Mouse (Mus musculus) kidney, embryonic 14.5 days (tissue): ENCODE data around the gene Kcnmb4. TPM values are rescaled to one million over a fixed set of nuclear protein-coding genes. Genes with fewer than 3 reads are reported as not detected.

Source experiments
- ATAC-seq: fragments of 200-750 bp; cut with Nextera tagmentation; 2 replicates; pipeline ENCODE4 v1.8.0; 2017; ENCODE audit warnings: moderate number of reproducible peaks, mild to moderate bottlenecking, moderate TSS enrichment, moderate library complexity; ENCODE audit not compliant: low FRiP score, low TSS enrichment
- H3K27ac ChIP-seq: fragments of 300-500 bp; sonication (generic); 2 replicates; pipeline ENCODE4 v1.5.1; 2014; ENCODE audit warnings: low read depth, mild to moderate bottlenecking, low read length, moderate library complexity, mixed read lengths
- H3K27me3 ChIP-seq: fragments of 300-500 bp; sonication (generic); 2 replicates; pipeline ENCODE4 v1.6.1; 2014; ENCODE audit warnings: mild to moderate bottlenecking, low read length; ENCODE audit not compliant: control insufficient read depth, insufficient read depth
- H3K36me3 ChIP-seq: fragments of 300-500 bp; sonication (generic); 2 replicates; pipeline ENCODE4 v1.6.1; 2014; ENCODE audit warnings: low read length, mixed read lengths; ENCODE audit not compliant: control insufficient read depth, insufficient read depth
- H3K4me1 ChIP-seq: fragments of 300-500 bp; sonication (generic); 2 replicates; pipeline ENCODE4 v1.6.1; 2014; ENCODE audit warnings: low read length, mixed read lengths; ENCODE audit not compliant: control insufficient read depth, insufficient read depth
- H3K4me2 ChIP-seq: fragments of 300-500 bp; sonication (generic); replicated peaks from 2 replicates; pipeline ENCODE4 v1.6.1; 2014; ENCODE audit warnings: low read depth, mild to moderate bottlenecking, low read length
- H3K4me3 ChIP-seq: fragments of 300-500 bp; sonication (generic); 2 replicates; pipeline ENCODE4 v1.5.1; 2014; ENCODE audit warnings: mild to moderate bottlenecking, low read length
- H3K9ac ChIP-seq: fragments of 300-500 bp; sonication (generic); 2 replicates; pipeline ENCODE4 v1.6.1; 2014; ENCODE audit warnings: low read depth, mild to moderate bottlenecking, low read length, moderate library complexity
- H3K9me3 ChIP-seq: fragments of 300-500 bp; sonication (generic); 2 replicates; pipeline ENCODE4 v1.6.1; 2016; ENCODE audit warnings: low read length; ENCODE audit not compliant: control insufficient read depth
- WGBS: fragments of 180-500 bp; shearing (Covaris S2); extraction: QIAGEN DNeasy Blood & Tissue Kit; methylation state at CpG from one replicate; pipeline ENCODE4 v1.1.7; 2014; 5-methylcytosine and 5-hydroxymethylcytosine counted together
- polyA plus RNA-seq: library from polyadenylated mRNA; unstranded; fragments of >200 nt; fragmentation: Nextera tagmentation; extraction: Ambion mirVana; gene quantifications from 2 replicates; pipeline ENCODE4 v1.2.1, GENCODE M21; 2014

The Kcnmb4 gene
- polyA plus RNA-seq, 1 experiment from 2014 or later, result 7.2 TPM

DNA sequence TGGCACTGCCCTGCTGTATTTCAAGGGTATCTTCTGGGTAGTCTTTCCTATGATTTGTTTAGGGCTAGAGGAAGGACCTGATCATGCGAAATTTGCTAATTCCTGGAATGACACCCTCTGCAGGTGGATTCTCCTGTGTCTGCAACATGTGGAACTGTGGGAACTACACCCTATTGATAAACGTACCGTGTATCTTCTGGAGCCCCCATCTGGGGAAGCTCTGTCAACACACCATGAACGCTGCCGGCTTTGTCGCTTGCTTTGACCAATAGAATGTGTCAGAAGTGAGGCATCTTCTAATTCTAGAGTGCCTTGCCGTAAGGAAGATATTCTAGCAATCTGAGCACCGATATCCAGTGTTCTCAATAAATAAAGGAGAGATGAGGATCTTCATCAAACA lies 28.9 kb downstream of the Kcnmb4 start:
- 96% methylated on average over 8 of the region's 8 CpGs for WGBS
- ATAC-seq, result no peak
- H3K4me3 ChIP-seq, result no peak overlapping the region

DNA sequence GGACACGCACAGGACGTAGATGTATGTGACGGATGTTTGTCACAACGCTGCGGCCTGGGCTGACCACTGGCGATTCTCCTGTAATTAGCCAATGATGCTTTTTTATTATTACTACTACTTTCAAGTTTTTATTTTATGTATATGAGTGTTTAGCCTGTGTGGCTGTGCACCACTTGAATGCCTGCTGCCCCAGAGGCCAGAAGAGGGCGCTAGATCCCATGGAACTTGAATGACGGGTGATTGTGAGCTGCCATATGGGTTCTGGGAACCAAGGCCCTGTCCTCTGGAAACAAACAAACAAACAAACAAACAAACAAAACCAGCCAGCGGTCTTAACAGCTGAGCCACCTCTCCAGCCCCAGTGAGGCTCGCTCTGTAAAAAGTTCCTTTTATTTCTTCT lies 29.3 kb downstream of the Kcnmb4 start:
- 97% methylated on average over 10 of the region's 10 CpGs for WGBS
- Histone ChIP-seq H3K9ac (no peak overlapping the region), H3K4me1 (no peaks in the 10 kb centered on the region), H3K27ac (no peak overlapping the region), H3K27me3 (no peaks in the 10 kb centered on the region), H3K9me3 (no peaks in the 10 kb centered on the region; the same call in 1 of the 2 replicates), H3K36me3 (no peaks in the 10 kb centered on the region), H3K4me3 (no peak overlapping the region), H3K4me2 (no peak overlapping the region)
- ATAC-seq, result no peak

More for the DNA sequence above, 28.9 kb downstream of the Kcnmb4 start:
- H3K36me3 ChIP-seq, result no peaks in the 10 kb centered on the region
- H3K27ac ChIP-seq, result no peak overlapping the region
- no peaks in the 10 kb centered on the region for H3K9me3 ChIP-seq
- H3K4me1 ChIP-seq, result no peaks in the 10 kb centered on the region
- H3K4me2 ChIP-seq, result no peak overlapping the region
- H3K9ac ChIP-seq, result no peak overlapping the region
- no peaks in the 10 kb centered on the region for H3K27me3 ChIP-seq

DNA sequence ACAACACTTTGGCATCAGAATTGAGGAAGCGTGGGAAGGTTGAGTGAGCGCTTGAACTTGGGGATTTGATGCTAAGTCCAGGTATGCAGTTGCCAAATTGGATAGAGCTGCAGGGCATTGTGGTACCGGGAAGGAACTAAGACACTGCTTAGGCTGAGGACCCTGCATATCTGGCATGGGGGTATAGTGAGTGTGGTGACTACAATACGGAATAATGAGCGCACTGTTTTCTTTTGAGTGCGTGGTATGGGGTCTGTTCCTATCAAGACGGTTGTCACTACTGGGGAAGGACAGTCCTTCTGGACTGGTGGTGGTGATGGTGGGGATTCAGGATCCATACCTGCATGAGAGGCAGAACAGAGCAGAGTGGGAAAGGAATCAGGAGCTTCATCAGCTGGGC lies 32.7 kb downstream of the Kcnmb4 start:
- no peak for ATAC-seq
- 97% methylated on average over 7 of the region's 7 CpGs for WGBS
- Histone ChIP-seq H3K4me3 (no peak overlapping the region), H3K27me3 (no peaks in the 10 kb centered on the region), H3K36me3 (no peaks in the 10 kb centered on the region), H3K9me3 (peaks cover 10% of the 10 kb centered on the region), H3K4me1 (no peaks in the 10 kb centered on the region), H3K27ac (no peak overlapping the region), H3K4me2 (no peak overlapping the region), H3K9ac (no peak overlapping the region)

DNA sequence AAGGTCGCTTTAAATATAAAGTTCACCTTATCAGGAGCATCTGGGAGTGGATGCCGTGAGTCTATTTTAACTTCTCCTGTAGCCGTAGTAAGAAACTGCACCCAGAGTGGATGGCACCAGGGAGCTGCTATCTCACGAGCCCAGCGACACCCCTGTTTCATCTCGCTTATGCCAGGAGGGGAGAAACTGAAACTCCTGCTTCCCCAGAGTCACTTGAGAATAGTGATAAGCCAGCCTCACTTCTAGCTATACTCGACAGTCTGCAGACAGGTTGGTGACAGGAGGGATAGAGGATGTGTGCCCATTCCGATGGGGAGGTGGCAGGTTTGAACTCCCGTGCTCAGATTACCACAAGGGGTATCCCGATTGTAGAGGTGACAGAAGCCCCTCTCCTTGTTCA lies 33.6 kb downstream of the Kcnmb4 start:
- H3K4me3 ChIP-seq, result no peak overlapping the region

DNA sequence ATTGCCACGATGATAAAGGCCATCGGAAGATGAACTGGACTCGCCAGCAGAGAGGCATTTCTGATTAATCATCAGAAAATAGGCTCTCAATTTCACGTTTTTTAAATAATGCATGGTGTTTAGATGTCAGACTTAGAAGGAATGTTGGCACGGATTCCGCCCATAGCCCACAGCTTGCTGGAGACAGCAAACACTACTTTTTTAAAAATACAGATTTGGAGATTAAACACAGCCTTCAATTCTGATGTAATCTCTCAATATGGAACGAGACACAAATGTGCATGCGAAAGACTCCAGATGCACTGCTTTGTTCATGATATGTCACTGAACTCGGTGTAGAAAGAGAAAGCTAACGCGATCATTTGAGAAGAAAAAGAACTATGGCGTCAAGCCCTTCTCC lies 38.2 kb downstream of the Kcnmb4 start:
- WGBS, result 88% methylated on average over 12 of the region's 12 CpGs
- Histone ChIP-seq H3K4me2 (no peak overlapping the region), H3K9me3 (peaks cover 10% of the 10 kb centered on the region), H3K4me3 (no peak overlapping the region), H3K27me3 (no peaks in the 10 kb centered on the region), H3K4me1 (no peaks in the 10 kb centered on the region), H3K9ac (no peak overlapping the region), H3K36me3 (no peaks in the 10 kb centered on the region), H3K27ac (no peak overlapping the region)
- ATAC-seq, result no peak

More for the DNA sequence above, 33.6 kb downstream of the Kcnmb4 start:
- H3K4me2 ChIP-seq, result no peak overlapping the region
- H3K9ac ChIP-seq, result no peak overlapping the region
- H3K4me1 ChIP-seq, result no peaks in the 10 kb centered on the region
- no peaks in the 10 kb centered on the region for H3K36me3 ChIP-seq
- WGBS, result 83% methylated on average over 10 of the region's 10 CpGs
- no peak overlapping the region for H3K27ac ChIP-seq
- H3K27me3 ChIP-seq, result no peaks in the 10 kb centered on the region
- H3K9me3 ChIP-seq, result peaks cover 10% of the 10 kb centered on the region
- no peak for ATAC-seq

DNA sequence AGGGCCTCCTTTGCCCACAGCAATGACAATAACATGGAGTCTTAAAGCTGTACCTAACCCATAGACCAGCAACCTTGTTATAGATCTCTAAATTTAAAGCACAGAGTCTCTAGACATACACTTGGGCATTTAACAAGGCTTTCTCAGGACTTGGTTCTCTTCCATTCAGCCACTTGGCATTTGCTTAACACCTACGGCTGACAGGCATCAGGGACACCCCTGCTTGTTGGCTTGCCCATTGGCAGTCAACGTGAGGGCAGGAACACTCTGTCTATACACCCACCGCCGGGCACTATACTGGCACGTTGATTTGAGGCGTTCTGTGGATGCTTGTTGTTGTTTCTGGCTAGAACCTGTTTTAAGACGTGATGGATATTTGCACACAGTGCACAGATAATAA lies 41.3 kb downstream of the Kcnmb4 start:
- ATAC-seq, result no peak
- 87% methylated on average over 7 of the region's 7 CpGs for WGBS

DNA sequence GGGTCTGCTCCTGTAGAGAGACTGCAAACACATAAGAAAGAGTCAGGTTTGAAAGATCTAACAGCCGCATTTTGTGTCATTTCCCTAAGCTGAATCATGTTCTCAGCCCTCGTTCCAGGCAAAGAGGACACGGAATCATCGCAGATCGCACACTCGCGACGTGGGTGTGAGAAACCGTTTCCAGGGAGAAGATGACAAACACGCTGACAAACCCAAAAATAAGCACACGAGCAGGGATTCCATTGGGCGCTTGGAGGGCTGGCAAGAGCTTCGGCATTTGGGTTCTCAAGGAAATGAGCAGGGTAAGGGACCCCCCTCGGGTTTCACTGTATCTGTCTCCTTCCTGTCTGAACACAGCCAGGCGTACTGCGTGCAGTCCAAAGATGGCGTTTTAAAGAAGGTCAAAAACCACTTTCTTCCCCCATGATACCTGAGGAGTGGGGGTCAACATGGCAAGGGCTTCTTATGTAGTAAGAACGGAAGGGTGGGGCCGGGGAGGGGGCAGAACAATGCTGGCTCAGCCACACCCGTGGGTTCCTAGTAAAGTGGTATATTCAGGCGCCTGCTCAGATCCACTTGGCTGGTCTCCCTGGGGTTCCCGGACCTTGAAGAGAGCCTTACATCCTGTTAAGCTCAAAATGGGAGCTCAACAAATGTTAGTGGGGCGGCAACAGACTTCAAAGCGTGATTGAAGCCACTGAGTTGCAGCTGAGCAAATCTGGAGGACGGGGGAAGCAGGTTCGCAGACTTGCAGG lies 45.5 kb downstream of the Kcnmb4 start:
- no peaks in the 10 kb centered on the region for H3K4me1 ChIP-seq
- 91% methylated on average over 26 of the region's 26 CpGs for WGBS
- H3K4me3 ChIP-seq, result no peak overlapping the region
- no peak overlapping the region for H3K27ac ChIP-seq
- H3K9me3 ChIP-seq, result peaks cover 3% of the 10 kb centered on the region; the same call in 1 of the 2 replicates
- H3K4me2 ChIP-seq, result no peak overlapping the region
- no peak overlapping the region for H3K9ac ChIP-seq
- ATAC-seq, result no peak
- H3K27me3 ChIP-seq, result no peaks in the 10 kb centered on the region
- H3K36me3 ChIP-seq, result no peaks in the 10 kb centered on the region

More for the DNA sequence above, 41.3 kb downstream of the Kcnmb4 start:
- no peaks in the 10 kb centered on the region for H3K4me1 ChIP-seq
- no peaks in the 10 kb centered on the region for H3K36me3 ChIP-seq
- no peak overlapping the region for H3K9ac ChIP-seq
- H3K4me2 ChIP-seq, result no peak overlapping the region
- H3K27ac ChIP-seq, result no peak overlapping the region
- H3K4me3 ChIP-seq, result no peak overlapping the region
- H3K9me3 ChIP-seq, result no peaks in the 10 kb centered on the region
- H3K27me3 ChIP-seq, result no peaks in the 10 kb centered on the region

DNA sequence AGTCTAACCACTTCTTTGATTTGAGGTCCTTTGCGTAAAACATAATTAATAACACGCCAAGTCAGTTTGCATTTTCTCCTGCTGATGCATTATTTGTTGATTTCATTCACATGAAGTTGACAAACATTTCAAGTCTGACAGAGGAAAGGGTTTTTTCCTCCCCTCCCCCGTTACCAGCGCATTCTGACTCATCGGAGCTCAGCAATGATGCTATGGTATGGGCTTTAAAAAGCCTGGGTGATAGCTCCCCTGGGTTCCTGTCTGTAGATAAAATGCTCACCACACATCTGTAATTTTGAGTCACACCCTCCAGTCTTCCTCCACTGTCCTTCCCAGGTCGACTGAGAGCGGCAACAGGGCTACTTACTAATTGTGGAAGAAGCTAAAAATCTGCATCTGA lies 47.5 kb downstream of the Kcnmb4 start:
- ATAC-seq, result no peak
- Histone ChIP-seq H3K27ac (no peak overlapping the region), H3K4me2 (no peak overlapping the region), H3K4me1 (no peaks in the 10 kb centered on the region), H3K27me3 (no peaks in the 10 kb centered on the region), H3K9me3 (peaks cover 3% of the 10 kb centered on the region; the same call in 1 of the 2 replicates), H3K36me3 (no peaks in the 10 kb centered on the region), H3K4me3 (no peak overlapping the region), H3K9ac (no peak overlapping the region)
- WGBS, result 80% methylated on average over 7 of the region's 7 CpGs

DNA sequence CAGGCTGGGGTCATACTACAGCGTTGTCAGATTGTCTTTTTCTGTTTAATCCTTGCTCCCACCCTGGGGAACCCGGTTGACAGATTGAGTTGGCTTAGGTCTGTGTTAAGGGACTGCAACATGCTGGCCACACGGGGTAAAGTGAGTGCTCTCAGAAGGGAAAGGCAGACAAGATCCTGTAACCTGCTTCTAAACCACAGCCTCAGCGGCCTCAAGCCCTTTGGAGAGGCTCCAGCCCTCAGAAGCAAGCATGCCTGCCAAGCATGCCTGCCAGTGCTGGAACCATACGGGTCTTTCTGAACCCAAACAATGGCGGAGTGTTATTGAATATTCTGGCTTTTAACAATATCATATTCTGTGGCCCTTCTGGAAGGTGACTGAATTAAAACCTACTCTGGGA lies 48.8 kb downstream of the Kcnmb4 start:
- Histone ChIP-seq H3K36me3 (no peaks in the 10 kb centered on the region), H3K9me3 (peaks cover 3% of the 10 kb centered on the region; the same call in 1 of the 2 replicates), H3K4me3 (no peak overlapping the region), H3K4me2 (no peak overlapping the region), H3K27me3 (no peaks in the 10 kb centered on the region), H3K4me1 (no peaks in the 10 kb centered on the region), H3K27ac (no peak overlapping the region), H3K9ac (no peak overlapping the region)
- no peak for ATAC-seq
- WGBS, result 91% methylated on average over 6 of the region's 6 CpGs
